Mouse (Mus musculus): ENCODE measurements around the gene Uqcrq. TPM values are rescaled to one million over a fixed set of nuclear protein-coding genes. Genes with fewer than 3 reads are reported as not detected.

Uqcrq gene
- polyA plus RNA-seq (2017; shearing (Covaris generic)): 100 to 1,000 TPM; 427 to 519 TPM

GRCm38 (mm10) chr11:53430670-53431346 is at the start of gene Uqcrq, which contains the start of gene Gdf9:
Uqcrq (minus strand) TSS chr11:53430831.
Gdf9 (plus strand) TSS chr11:53431023.
- ATAC-seq: peak; percentile 91

DNA sequence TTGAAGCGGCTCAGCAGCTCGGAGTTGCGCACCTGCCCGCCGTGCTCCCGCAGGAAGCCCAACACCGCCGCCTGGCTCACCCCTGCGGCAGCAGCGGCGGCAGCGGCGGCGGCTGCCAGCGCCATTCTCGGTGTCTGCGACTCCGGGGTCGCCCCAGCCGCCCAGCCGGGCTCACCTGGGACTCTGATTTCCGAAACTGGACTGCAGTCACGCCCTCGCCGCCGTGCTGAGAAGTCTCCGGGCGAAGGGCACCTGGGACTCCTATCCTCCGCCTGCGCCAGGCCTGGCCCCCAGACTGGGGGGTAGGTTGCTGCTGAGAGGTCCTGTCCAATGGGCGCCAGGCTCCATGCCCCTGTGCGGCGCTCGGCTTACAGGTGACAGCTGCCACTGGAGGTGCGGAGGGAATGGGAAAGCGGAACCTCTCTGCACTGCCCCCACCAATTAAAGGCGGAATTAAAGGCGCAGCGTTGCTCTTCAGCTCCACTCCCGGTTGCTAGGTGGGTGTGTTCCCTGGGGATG is 49.2 kb upstream of the Uqcrq start, which contains the start of the genes Gm9945 and Sowaha:
Gm9945 (plus strand) TSS at position 384 of the 519 bp plus-strand sequence.
Sowaha (minus strand) TSS at position 492 of the 519 bp plus-strand sequence.
- no peak for ATAC-seq

GRCm38 (mm10) chr11:53479171-53479782 is 48.6 kb upstream of the Uqcrq start:
- no peak for ATAC-seq

DNA sequence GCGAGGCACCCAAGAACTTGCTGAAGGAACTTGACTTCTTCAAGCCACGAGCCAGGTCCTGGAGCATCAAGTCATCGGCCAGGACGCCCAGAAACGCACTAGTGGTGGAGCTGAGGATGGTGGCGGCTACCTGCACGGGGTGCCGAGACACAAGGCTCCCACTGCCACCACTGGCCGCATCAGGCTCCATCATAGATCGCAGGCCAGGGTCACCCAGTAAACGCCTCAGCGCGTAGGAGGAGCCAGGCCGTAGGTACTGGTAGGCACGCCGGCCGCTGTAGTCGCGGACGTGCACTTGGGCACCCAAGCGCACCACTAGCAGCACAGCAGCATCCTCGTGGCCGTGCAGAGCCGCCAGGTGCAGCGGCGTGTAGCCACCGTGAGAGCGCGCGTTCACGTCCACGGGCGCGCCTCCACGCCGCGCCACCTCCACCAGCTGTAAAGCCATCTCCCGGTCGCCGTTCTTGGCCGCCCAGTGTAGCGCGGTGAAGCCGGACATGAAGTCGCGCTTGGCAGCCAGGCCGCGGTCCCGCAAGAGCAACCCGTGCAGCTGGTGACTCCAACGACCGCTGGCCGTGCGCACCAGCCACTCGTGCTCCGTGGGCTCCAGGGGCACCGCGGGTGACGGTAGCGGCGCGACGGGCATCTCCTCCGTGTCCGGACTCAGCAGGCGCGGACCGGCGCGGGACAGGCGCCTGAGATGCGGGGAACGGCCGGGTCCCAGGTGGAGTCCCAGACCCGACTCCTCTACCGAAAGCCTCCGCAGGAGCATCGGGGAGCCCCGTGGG is 47.9 kb upstream of the Uqcrq start:
- no peak for ATAC-seq

GRCm38 (mm10) chr11:53477833-53478232 is 47.2 kb upstream of the Uqcrq start:
- no peak for ATAC-seq

DNA sequence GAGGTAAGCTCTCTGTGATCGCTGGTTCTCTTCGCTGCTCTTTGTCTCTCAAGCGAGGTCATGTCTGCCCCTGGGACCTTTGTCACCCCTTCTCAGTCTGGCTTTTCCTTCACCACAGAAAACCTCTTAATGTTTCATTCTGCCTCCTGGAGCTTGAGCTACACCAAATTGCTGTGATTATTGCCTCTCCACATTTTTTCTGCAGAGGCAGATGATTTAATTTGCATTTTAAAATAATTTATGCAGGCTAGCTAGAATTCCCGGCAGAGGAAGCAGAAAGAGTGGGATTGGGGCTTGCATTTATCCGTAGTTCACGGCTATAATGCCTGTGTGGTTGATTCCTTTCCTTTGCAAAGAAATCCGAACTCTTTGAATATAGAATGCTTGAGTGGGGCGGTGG is 45.0 kb upstream of the Uqcrq start:
- no peak for ATAC-seq

GRCm38 (mm10) chr11:53472709-53473108 is 42.1 kb upstream of the Uqcrq start:
- ATAC-seq: no peak

- ATAC-seq: peak; percentile 71
Observed at GRCm38 (mm10) chr11:53469968-53470695, 39.5 kb upstream of the Uqcrq start, which contains the start of gene Gm9837. Gm9837 (minus strand) TSS chr11:53470479.

- no peak for ATAC-seq
Observed at GRCm38 (mm10) chr11:53469294-53469967, 38.8 kb upstream of the Uqcrq start.

DNA sequence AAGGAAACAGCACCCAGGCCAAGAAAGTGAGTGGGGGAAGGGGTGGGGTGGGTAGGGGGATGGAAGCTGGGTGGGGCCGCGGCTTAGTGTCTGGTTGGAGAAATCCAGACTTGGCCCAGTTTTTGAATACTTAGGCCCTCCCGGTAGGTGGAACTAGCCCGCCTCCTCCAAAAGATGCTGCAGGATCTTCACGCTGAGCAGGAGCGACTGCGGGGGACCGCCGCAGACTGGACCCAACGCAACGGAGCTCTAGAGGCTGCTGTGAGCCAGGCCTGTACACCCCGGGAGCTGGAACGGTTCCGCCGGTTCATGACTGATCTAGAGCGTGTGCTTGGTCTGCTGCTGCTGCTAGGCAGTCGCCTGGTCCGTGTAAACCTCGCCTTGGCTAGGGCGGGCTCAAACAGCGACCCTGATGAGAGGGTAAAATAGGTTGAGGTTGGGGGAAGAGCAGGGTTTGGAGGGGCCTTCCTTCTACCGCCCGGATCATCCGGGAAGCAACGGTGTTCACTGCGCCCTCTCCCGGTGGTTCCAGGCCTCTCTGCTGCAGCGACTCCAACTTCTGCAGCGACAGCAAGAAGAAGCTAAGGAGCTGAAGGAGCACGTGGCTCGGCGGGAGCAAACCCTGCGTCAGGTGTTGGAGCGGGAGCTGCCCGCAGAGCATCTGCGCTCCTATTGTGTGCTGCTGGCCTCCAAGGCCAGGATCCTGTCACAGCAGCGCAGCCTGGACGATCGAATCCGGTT is 35.8 kb upstream of the Uqcrq start:
- no peak for ATAC-seq

DNA sequence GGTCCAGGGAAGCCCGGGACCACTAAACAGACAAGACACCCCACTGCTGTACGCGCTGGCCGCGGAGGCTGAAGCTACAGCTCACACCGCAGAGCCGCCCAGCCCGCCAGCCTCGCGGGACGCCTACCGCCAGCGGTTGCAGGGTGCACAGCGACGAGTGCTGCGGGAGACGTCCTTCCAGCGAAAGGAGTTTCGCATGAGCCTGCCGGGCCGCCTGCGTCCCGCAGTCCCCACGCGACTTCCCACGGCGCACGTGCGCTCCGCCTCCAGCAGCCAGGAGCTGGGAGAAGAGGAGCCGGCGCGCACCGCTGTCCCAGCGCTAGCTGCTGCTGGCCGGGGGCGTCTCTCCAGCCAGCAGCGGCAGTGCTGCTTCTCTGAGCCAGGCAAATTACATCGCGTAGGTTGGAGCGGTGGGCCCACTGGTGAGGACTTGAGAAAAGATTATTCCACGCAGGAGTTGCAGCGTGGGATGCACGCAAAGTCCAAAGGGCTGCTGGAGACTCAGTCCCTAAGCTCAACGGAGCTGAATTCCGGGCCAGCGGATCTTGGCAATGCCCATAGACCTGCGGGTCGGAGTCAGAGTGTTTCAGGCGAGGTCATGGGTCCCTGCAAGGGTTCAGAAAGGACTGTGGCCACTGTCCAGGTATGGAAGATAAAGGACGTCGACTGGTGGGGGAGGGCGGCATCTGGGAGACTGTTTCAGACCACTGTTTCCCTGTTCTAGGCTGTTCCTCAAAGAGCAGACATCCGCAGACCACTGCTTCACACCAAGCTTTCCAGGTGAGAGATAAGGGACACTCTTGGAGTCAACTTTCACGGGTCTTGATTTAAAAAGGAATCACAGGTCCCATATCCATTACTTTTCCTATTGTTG is 33.2 kb upstream of the Uqcrq start:
- no peak for ATAC-seq

DNA sequence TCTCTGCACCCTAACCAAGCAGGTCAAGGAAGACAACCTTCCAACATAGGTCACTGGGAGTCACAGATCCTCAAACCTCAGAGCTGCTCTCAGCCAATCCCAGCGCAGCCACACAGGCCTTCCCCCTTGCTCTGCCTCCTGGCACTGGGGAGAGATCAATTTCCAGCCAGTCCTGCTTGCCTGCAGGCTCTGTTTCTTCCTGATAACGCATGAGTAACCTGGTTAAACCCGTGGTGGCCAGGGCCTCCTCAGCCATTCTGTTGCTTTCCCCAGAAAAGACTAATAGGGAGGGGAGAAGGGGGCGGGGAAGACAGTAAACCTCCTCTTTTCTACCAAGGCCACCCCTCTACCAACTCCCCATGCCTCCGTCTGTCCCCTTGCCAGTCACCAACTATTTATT is 31.1 kb upstream of the Uqcrq start:
- ATAC-seq: no peak

GRCm38 (mm10) chr11:53460192-53460591 is 29.6 kb upstream of the Uqcrq start:
- ATAC-seq: no peak

GRCm38 (mm10) chr11:53458996-53459395 is 28.4 kb upstream of the Uqcrq start:
- no peak for ATAC-seq

- no peak for ATAC-seq
Observed at GRCm38 (mm10) chr11:53457372-53457954, 26.8 kb upstream of the Uqcrq start.

GRCm38 (mm10) chr11:53456474-53457371 is 26.1 kb upstream of the Uqcrq start, which contains the start of the genes Gm10447 and Shroom1:
Gm10447 (minus strand) TSS chr11:53457110.
Shroom1 (plus strand) TSS chr11:53457205.
- ATAC-seq: no peak

GRCm38 (mm10) chr11:53453031-53453430 is 22.4 kb upstream of the Uqcrq start:
- ATAC-seq: no peak

- ATAC-seq: no peak
Observed at GRCm38 (mm10) chr11:53452396-53452795, 21.8 kb upstream of the Uqcrq start.
